Mouse (Mus musculus) MEL (cell line): ENCODE data around the gene Rnf149. TPM values are rescaled to one million over a fixed set of nuclear protein-coding genes. Genes with fewer than 3 reads are reported as not detected.
A peak's percentile ranks its signal among the peaks of the same experiment; 100 is the strongest.

Source experiments
- DNase-seq: peaks from one replicate; pipeline ENCODE4 v3.0.0; 2011; ENCODE audit warnings: low read depth, low spot score
- H3K27ac ChIP-seq: 2 replicates; pipeline ENCODE4 v1.5.1; 2012; ENCODE audit warnings: low read depth, mild to moderate bottlenecking, control low read depth, low read length, moderate library complexity; ENCODE audit not compliant: control insufficient read depth
- H3K27me3 ChIP-seq, 2 experiments: fragments of 150-350 bp in 1 of 2; sonication (generic) in 1 of 2; 2 replicates each; pipeline ENCODE4 v1.6.1; 2012; ENCODE audit warnings: low read length in 2 of 2, mild to moderate bottlenecking in 2 of 2, improper control_type of control experiment in 1 of 2, moderate library complexity in 1 of 2; ENCODE audit not compliant: insufficient read depth in 2 of 2, control insufficient read depth in 1 of 2
- H3K36me3 ChIP-seq, 2 experiments: 2 replicates each; pipeline ENCODE4 v1.6.1; 2012 to 2014; ENCODE audit warnings: low read length in 2 of 2, improper control_type of control experiment in 1 of 2, inconsistent platforms in 1 of 2, mild to moderate bottlenecking in 1 of 2; ENCODE audit not compliant: insufficient read depth in 2 of 2, control insufficient read depth in 1 of 2
- H3K4me1 ChIP-seq, 2 experiments: fragments of 150-350 bp in 1 of 2; sonication (generic) in 1 of 2; 2 replicates each; pipeline ENCODE4 v1.6.1; 2012; ENCODE audit warnings: low read length in 2 of 2, improper control_type of control experiment in 1 of 2, mild to moderate bottlenecking in 1 of 2; ENCODE audit not compliant: insufficient read depth in 2 of 2, control insufficient read depth in 1 of 2
- H3K4me3 ChIP-seq, 2 experiments: fragments of 150-350 bp in 1 of 2; sonication (generic) in 1 of 2; 2 replicates each; pipeline ENCODE4 v1.5.1; 2012; ENCODE audit warnings: low read depth in 2 of 2, low read length in 2 of 2, mild to moderate bottlenecking in 2 of 2, moderate library complexity in 2 of 2, control low read depth in 1 of 2, improper control_type of control experiment in 1 of 2; ENCODE audit not compliant: control insufficient read depth in 1 of 2, insufficient read depth in 1 of 2
- H3K79me2 ChIP-seq: 2 replicates; pipeline ENCODE4 v1.6.1; 2012; ENCODE audit warnings: mild to moderate bottlenecking, low read length, moderate library complexity; ENCODE audit not compliant: control insufficient read depth, poor library complexity, insufficient read depth
- H3K9ac ChIP-seq: 2 replicates; pipeline ENCODE4 v1.6.1; 2012; ENCODE audit warnings: low read depth, mild to moderate bottlenecking, control low read depth, low read length, moderate library complexity; ENCODE audit not compliant: control insufficient read depth, poor library complexity, severe bottlenecking
- H3K9me3 ChIP-seq: fragments of 150-350 bp; sonication (generic); replicated peaks from 2 replicates; pipeline ENCODE4 v1.6.1; 2012; ENCODE audit warnings: mild to moderate bottlenecking, low read length, improper control_type of control experiment, moderate library complexity; ENCODE audit not compliant: insufficient read depth
- BHLHE40 ChIP-seq: IDR thresholded peaks from 2 replicates; pipeline ENCODE4 v1.6.1; 2012; ENCODE audit warnings: low read depth, mild to moderate bottlenecking, inconsistent platforms, low read length, improper control_type of control experiment, borderline replicate concordance
- CHD1 ChIP-seq: IDR thresholded peaks from 2 replicates; pipeline ENCODE4 v1.6.1; 2012; ENCODE audit warnings: low read depth, mild to moderate bottlenecking, inconsistent platforms, low read length, improper control_type of control experiment
- CHD2 ChIP-seq: IDR thresholded peaks from 2 replicates; pipeline ENCODE4 v1.6.1; 2011; ENCODE audit warnings: low read length, improper control_type of control experiment
- CTCF ChIP-seq, 3 experiments: IDR thresholded peaks in 2 of 3; conservative IDR thresholded peaks in 1 of 3; 2 replicates each; pipeline ENCODE4 v1.5.1; 2011 to 2012; ENCODE audit warnings: low read length in 3 of 3, low read depth in 2 of 3, mild to moderate bottlenecking in 2 of 3, improper control_type of control experiment in 1 of 3, inconsistent platforms in 1 of 3, mixed read lengths in 1 of 3, moderate library complexity in 1 of 3; ENCODE audit not compliant: control insufficient read depth in 1 of 3, insufficient read depth in 1 of 3, poor library complexity in 1 of 3, severe bottlenecking in 1 of 3
- E2F4 ChIP-seq: IDR thresholded peaks from 2 replicates; pipeline ENCODE4 v1.6.1; 2011; ENCODE audit warnings: low read depth, low read length, improper control_type of control experiment, borderline replicate concordance
- ELF1 ChIP-seq: IDR thresholded peaks from 2 replicates; pipeline ENCODE4 v1.6.1; 2014; ENCODE audit warnings: low read depth, mild to moderate bottlenecking, inconsistent platforms, low read length, improper control_type of control experiment, moderate library complexity
- EP300 ChIP-seq, 2 experiments: IDR thresholded peaks; 2 replicates each; pipeline ENCODE4 v1.6.1; 2011; ENCODE audit warnings: improper control_type of control experiment in 2 of 2, low read length in 2 of 2, low read depth in 1 of 2, mild to moderate bottlenecking in 1 of 2
- ETS1 ChIP-seq: IDR thresholded peaks from 2 replicates; pipeline ENCODE4 v1.6.1; 2012; ENCODE audit warnings: low read depth, mild to moderate bottlenecking, inconsistent platforms, low read length, improper control_type of control experiment, moderate library complexity
- GABPA ChIP-seq: IDR thresholded peaks from 2 replicates; pipeline ENCODE4 v1.6.1; 2012; ENCODE audit warnings: low read depth, mild to moderate bottlenecking, inconsistent platforms, low read length, improper control_type of control experiment, moderate library complexity
- GATA1 ChIP-seq: IDR thresholded peaks from 2 replicates; pipeline ENCODE4 v1.6.1; 2011; ENCODE audit warnings: low read depth, low read length, improper control_type of control experiment
- HCFC1 ChIP-seq: IDR thresholded peaks from 2 replicates; pipeline ENCODE4 v1.6.1; 2012; ENCODE audit warnings: low read depth, mild to moderate bottlenecking, inconsistent platforms, low read length, improper control_type of control experiment, moderate library complexity
- JUND ChIP-seq: IDR thresholded peaks from 2 replicates; pipeline ENCODE4 v1.6.1; 2011; ENCODE audit warnings: low read depth, mild to moderate bottlenecking, improper control_type of control experiment, low read length
- KAT2A ChIP-seq: conservative IDR thresholded peaks from 2 replicates; pipeline ENCODE4 v1.6.1; 2012; ENCODE audit warnings: low read depth, low read length, improper control_type of control experiment, inconsistent platforms
- MAFK ChIP-seq: IDR thresholded peaks from 2 replicates; pipeline ENCODE4 v1.6.1; 2011; ENCODE audit warnings: low read depth, mild to moderate bottlenecking, low read length, improper control_type of control experiment, borderline replicate concordance
- MAZ ChIP-seq: IDR thresholded peaks from 2 replicates; pipeline ENCODE4 v1.6.1; 2012; ENCODE audit warnings: low read depth, mild to moderate bottlenecking, inconsistent platforms, low read length, improper control_type of control experiment
- MEF2A ChIP-seq: IDR thresholded peaks from 2 replicates; pipeline ENCODE4 v1.6.1; 2014; ENCODE audit warnings: low read depth, mild to moderate bottlenecking, inconsistent platforms, low read length, improper control_type of control experiment; ENCODE audit not compliant: poor library complexity, insufficient replicate concordance, severe bottlenecking; ENCODE audit errors: extremely low read depth
- MXI1 ChIP-seq: IDR thresholded peaks from 2 replicates; pipeline ENCODE4 v1.6.1; 2011; ENCODE audit warnings: mild to moderate bottlenecking, low read depth, low read length, improper control_type of control experiment
- MYB ChIP-seq: IDR thresholded peaks from 2 replicates; pipeline ENCODE4 v1.6.1; 2011; ENCODE audit warnings: mild to moderate bottlenecking, low read depth, low read length, improper control_type of control experiment
- MYC ChIP-seq: IDR thresholded peaks from 2 replicates; pipeline ENCODE4 v1.6.1; 2011; ENCODE audit warnings: low read depth, mild to moderate bottlenecking, low read length, improper control_type of control experiment, moderate library complexity
- NELFE ChIP-seq: IDR thresholded peaks from 2 replicates; pipeline ENCODE4 v1.6.1; 2011; ENCODE audit warnings: low read depth, low read length, improper control_type of control experiment
- NRF1 ChIP-seq: IDR thresholded peaks from 2 replicates; pipeline ENCODE4 v1.6.1; 2014; ENCODE audit warnings: low read depth, mild to moderate bottlenecking, inconsistent platforms, low read length, improper control_type of control experiment, moderate library complexity; ENCODE audit not compliant: poor library complexity, insufficient read depth, severe bottlenecking
- POLR2AphosphoS2 ChIP-seq: IDR thresholded peaks from 2 replicates; pipeline ENCODE4 v1.6.1; 2011; ENCODE audit warnings: low read length, improper control_type of control experiment
- POLR2AphosphoS5 ChIP-seq: IDR thresholded peaks from 2 replicates; pipeline ENCODE4 v1.6.1; 2012; ENCODE audit warnings: low read depth, borderline replicate concordance, mild to moderate bottlenecking, inconsistent platforms, low read length, moderate library complexity, mixed read lengths
- RAD21 ChIP-seq: IDR thresholded peaks from 2 replicates; pipeline ENCODE4 v1.6.1; 2011; ENCODE audit warnings: mild to moderate bottlenecking, low read depth, low read length, improper control_type of control experiment
- RCOR1 ChIP-seq: IDR thresholded peaks from 2 replicates; pipeline ENCODE4 v1.6.1; 2012; ENCODE audit warnings: low read depth, mild to moderate bottlenecking, inconsistent platforms, low read length, improper control_type of control experiment
- SIN3A ChIP-seq: IDR thresholded peaks from 2 replicates; pipeline ENCODE4 v1.6.1; 2012; ENCODE audit warnings: low read length, improper control_type of control experiment, inconsistent platforms
- SMC3 ChIP-seq: IDR thresholded peaks from 2 replicates; pipeline ENCODE4 v1.6.1; 2011; ENCODE audit warnings: low read depth, low read length, improper control_type of control experiment
- TAL1 ChIP-seq: IDR thresholded peaks from 2 replicates; pipeline ENCODE4 v1.6.1; 2012; ENCODE audit warnings: mild to moderate bottlenecking, inconsistent platforms, low read length, moderate library complexity, mixed read lengths
- TBP ChIP-seq: IDR thresholded peaks from 2 replicates; pipeline ENCODE4 v1.8.0; 2011; ENCODE audit warnings: low read depth, low read length, improper control_type of control experiment
- UBTF ChIP-seq: IDR thresholded peaks from 2 replicates; pipeline ENCODE4 v1.6.1; 2012; ENCODE audit warnings: low read depth, mild to moderate bottlenecking, inconsistent platforms, low read length, improper control_type of control experiment, moderate library complexity, borderline replicate concordance; ENCODE audit not compliant: insufficient read depth
- USF1 ChIP-seq: IDR thresholded peaks from 2 replicates; pipeline ENCODE4 v1.6.1; 2014; ENCODE audit warnings: low read depth, mild to moderate bottlenecking, inconsistent platforms, low read length, improper control_type of control experiment, moderate library complexity
- ZC3H11A ChIP-seq: IDR thresholded peaks from 2 replicates; pipeline ENCODE4 v1.6.1; 2012; ENCODE audit warnings: low read depth, mild to moderate bottlenecking, inconsistent platforms, low read length, improper control_type of control experiment
- ZMIZ1 ChIP-seq: IDR thresholded peaks from 2 replicates; pipeline ENCODE4 v1.6.1; 2012; ENCODE audit warnings: low read depth, mild to moderate bottlenecking, inconsistent platforms, low read length, improper control_type of control experiment, moderate library complexity
- ZNF384 ChIP-seq: IDR thresholded peaks from 2 replicates; pipeline ENCODE4 v1.6.1; 2012; ENCODE audit warnings: low read depth, mild to moderate bottlenecking, inconsistent platforms, low read length, improper control_type of control experiment
- polyA plus RNA-seq, 2 experiments: library from polyadenylated mRNA; stranded (reverse) in 1 of 2; unstranded in 1 of 2; fragments of >175 nt in 1 of 2; fragments of >200 nt in 1 of 2; gene quantifications; 2 replicates each; pipeline versions ENCODE4 v1.2.1 to v1.2.4; 2012; ENCODE audit warnings: low replicate concordance in 2 of 2, low read depth in 1 of 2; ENCODE audit not compliant: insufficient read length in 2 of 2, insufficient read depth in 1 of 2, missing spikeins in 1 of 2
- total RNA-seq: library from RNA; depleted of rRNA; stranded (reverse); fragments of 300-350 nt; gene quantifications from 2 replicates; pipeline ENCODE4 v1.2.3, GENCODE M21; 2012

Rnf149 gene
- total and polyA plus RNA-seq, 3 experiments, result 37.1 to 46.4 TPM; not detected in 1

GRCm38 (mm10) chr1:39522519-39522918 is 54.7 kb downstream of the Rnf149 start:
- DNase-seq, result peak; percentile 63

GRCm38 (mm10) chr1:39521326-39521725 is 55.9 kb downstream of the Rnf149 start:
- no peaks in the 10 kb centered on the region for H3K36me3 ChIP-seq
- TF ChIP-seq ETS1, result no peak
- TF ChIP-seq UBTF, result no peak
- TF ChIP-seq MAZ, result no peak
- no peak for TF ChIP-seq POLR2AphosphoS2
- TF ChIP-seq CHD1, result no peak
- TF ChIP-seq EP300 (IDR thresholded peaks at IDR 0.05; ENCODE audit: low read depth in 1 of 2, low read length in 2 of 2), result no peak
- TF ChIP-seq TAL1, result no peak
- TF ChIP-seq GATA1, result no peak
- TF ChIP-seq MEF2A, result no peak
- H3K4me1 ChIP-seq, result no peaks in the 10 kb centered on the region
- no peaks in the 10 kb centered on the region for H3K79me2 ChIP-seq
- no peak overlapping the region for H3K27ac ChIP-seq
- H3K27me3 ChIP-seq, result no peaks in the 10 kb centered on the region; a peak in 1 of 4 replicates
- no peak for DNase-seq
- no peaks in the 10 kb centered on the region for H3K9me3 ChIP-seq
- H3K4me3 ChIP-seq, result no peak overlapping the region
- H3K9ac ChIP-seq, result no peak overlapping the region

More at GRCm38 (mm10) chr1:39522519-39522918, 54.7 kb downstream of the Rnf149 start:
- Histone ChIP-seq H3K36me3 (no peaks in the 10 kb centered on the region), H3K27me3 (no peaks in the 10 kb centered on the region; a peak in 1 of 4 replicates), H3K4me3 (no peak overlapping the region), H3K27ac (no peak overlapping the region), H3K4me1 (no peaks in the 10 kb centered on the region), H3K79me2 (no peaks in the 10 kb centered on the region), H3K9ac (no peak overlapping the region), H3K9me3 (no peaks in the 10 kb centered on the region)
- TF ChIP-seq POLR2AphosphoS5 (no peak), MAFK (no peak), EP300 (IDR thresholded peaks at IDR 0.05; ENCODE audit: low read depth in 1 of 2, low read length in 2 of 2) (no peak), POLR2AphosphoS2 (no peak), NRF1 (no peak), GABPA (no peak), ZNF384 (no peak), ZMIZ1 (no peak), ZC3H11A (peak; percentile 78), UBTF (no peak), CHD1 (no peak), CHD2 (no peak), SIN3A (no peak), MYB (no peak), BHLHE40 (no peak), RCOR1 (no peak), USF1 (no peak), E2F4 (no peak), ELF1 (no peak), SMC3 (peak; percentile 86), GATA1 (no peak), TBP (no peak), JUND (0 out of 2 replicates have a peak, but pooled peaks have one; percentile 9), ETS1 (no peak), KAT2A (no peak), CTCF (IDR thresholded peaks at IDR 0.05 in 2 of 3, conservative IDR thresholded peaks at IDR 0.05 in 1 of 3; ENCODE audit: control insufficient read depth in 1 of 3, insufficient read depth in 1 of 3, low read depth in 2 of 3, low read length in 3 of 3, poor library complexity in 1 of 3, severe bottlenecking in 1 of 3) (peak; percentile 51 to 85 (median 67)), MXI1 (no peak), RAD21 (peak; percentile 83), MYC (no peak), HCFC1 (no peak), NELFE (no peak), MEF2A (no peak)
